Mouse (Mus musculus) heart, adult 2 months (tissue): Measurements from ENCODE around the gene Exoc3l4.

ENCODE experiments used
- CTCF ChIP-seq: fragments of 200-600 bp; IDR thresholded peaks from 2 replicates; pipeline ENCODE4 v1.8.1; 2022; ENCODE audit warnings: antibody characterized with exemption, mild to moderate bottlenecking, moderate library complexity
- POLR2A ChIP-seq: fragments of 200-500 bp; IDR thresholded peaks from 2 replicates; pipeline ENCODE4 v1.6.1; 2011; ENCODE audit warnings: mild to moderate bottlenecking, low read depth, low read length, control low read depth; ENCODE audit not compliant: insufficient read depth

- TF ChIP-seq CTCF, result no peak
- TF ChIP-seq POLR2A, result no peak
These were observed 40.8 kb upstream of the Exoc3l4 start for GRCm38 (mm10) chr12:111376053-111376452.
